Mouse (Mus musculus) c-Kit-positive CD71-positive TER-119-positive erythroid progenitor cells, embryonic 14.5 days (primary cell): ENCODE results near the gene Hoxa7.
A peak's percentile ranks its signal among the peaks of the same experiment; 100 is the strongest.

Experiments
- DNase-seq: peaks from one replicate; pipeline ENCODE4 v3.0.0-alpha.2; 2013; ENCODE audit warnings: low spot score

Gene Hoxa7

DNA sequence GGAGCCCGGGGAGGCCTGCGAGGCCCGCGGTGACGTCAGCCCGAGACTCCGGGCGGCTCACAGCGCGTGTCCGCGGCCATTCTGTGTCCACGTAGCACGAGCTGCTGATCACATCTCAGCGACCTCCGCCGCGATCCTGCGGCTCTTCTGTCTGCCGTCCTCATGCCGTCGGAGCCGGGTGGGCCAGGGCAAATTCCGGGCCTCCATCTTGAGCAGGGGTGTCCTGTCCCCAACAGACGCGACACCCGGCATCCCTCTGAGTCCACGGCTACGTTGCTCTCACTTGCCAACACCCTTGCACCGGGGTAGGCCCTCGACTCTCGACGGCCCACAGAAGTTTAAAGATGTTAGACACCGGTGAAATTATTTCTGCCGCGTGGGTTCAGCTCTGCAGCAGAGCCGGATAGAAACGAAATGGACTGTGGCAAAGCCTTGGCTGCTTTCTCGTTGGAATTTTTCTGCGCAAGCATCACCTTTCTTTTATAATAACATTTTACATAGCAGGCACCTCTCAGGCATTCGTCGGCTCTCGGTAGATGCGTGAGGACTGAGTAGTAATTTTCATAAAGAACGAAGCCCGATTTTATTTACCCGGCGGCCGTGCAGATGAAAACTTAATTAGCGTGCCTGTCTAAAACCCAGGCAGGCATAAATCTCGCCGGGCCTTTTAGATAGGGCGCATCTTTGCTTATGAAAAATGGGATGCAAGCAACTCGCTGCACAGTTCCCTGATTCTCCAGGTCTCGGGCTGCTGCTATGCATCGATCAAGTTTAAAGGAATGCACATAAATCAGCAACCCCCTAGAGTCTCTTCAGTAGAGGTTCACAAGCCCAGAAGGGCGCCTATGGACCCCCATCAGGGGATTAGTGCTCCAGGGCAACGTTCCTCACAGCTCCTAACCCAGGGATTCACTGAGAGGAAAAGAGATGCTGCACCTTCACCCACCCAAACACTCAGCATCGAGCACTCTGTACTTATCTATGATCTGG is 32.2 kb upstream of the Hoxa7 start:
- no peak for DNase-seq

DNA sequence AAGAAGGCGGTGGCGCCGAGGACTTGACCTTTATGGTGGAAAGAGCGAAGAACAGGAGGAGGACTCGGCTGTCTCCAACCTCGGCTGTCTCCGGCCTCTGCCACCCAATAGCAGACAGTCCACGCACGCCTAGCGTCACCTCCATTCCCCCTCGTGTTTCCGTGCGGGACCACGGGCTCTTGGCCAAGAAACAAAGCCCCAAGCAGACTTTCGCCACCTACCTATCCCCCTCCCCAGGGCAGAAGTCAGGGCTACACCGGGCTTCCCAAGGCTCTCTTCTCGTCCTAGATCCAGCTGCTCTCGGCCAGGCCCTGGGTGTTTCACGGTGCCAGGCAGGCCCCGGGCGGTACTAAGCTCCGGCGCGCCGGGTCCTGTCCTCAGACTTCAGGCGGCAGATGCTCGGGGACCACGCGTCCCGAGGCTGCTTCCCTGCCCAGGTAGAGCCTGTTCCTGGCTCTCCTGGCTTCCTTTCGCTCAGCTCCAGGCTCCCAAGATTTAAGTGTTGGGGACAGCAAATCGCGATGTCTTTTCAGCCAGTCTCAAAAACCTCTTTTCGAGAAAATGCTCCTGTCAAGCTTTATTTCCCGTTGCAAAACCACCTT is 31.2 kb upstream of the Hoxa7 start:
- no peak for DNase-seq

DNA sequence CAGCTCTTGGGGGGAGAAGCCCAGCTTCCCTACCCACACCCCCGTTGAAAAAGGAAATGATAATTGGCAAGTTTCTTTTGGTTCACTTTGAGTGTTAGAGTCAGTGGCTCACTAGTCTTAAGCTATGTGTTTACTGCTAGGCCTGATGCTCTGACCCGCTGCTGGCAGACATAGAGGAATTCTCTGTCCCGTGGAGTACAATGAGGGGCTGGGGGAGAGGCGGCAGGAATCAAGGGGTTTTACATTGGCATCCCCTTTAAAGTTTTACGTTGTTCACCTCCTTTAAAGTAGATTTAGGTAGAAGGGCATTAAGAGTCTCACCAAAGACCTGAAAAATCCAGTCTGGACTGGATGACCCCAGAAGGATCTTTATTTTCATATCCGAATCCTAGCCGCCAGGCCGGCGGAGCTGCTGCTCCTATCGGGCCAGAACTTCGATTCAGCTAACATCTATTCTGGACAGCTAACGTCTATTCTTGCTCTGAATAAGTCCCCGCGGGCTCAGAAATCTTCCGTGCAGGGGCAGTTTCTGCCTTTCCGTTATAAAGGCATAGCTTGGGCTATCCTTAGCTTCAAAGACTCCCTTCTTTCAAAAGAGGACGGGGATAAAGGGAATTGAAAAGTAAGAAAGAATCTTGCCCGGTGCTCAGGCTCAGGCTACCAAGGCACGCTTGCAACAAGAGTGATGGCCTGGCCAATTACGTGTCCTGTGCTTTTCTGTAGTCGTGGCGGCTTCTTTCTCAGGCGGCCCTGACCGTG is 30.5 kb upstream of the Hoxa7 start:
- DNase-seq: no peak

DNA sequence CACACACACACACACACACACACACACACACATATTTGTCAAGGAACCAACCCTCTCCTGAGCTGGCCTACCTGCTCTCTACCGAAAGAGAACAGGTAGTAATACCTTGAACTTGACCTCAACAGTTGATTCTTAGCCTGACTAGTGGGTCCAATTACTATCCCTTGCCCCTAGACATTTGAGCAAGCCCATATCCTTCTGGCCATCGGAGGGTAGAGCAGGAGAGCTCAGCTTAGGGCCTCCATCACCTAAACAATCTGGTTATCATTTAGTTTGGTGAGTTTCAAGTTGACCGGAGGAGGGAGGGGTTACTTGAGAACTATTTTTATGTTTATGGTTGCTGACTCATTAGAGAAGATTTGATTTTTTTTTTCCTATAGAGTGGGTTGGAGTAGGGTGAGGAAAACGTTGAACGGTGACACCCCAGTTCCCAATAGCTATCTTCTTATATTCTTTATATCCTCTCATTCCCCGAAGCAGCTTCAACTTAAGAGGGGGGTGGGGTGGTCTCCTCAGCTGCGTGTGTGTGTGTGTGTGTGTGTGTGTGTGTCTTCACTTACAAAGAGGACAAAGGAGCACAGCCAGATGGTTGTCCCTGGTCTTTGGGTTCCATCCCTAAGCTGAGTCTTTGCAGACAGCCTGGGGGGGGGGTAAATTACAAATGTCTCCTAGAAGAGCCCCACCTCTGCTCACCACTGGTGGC is 29.7 kb upstream of the Hoxa7 start:
- DNase-seq: no peak

DNA sequence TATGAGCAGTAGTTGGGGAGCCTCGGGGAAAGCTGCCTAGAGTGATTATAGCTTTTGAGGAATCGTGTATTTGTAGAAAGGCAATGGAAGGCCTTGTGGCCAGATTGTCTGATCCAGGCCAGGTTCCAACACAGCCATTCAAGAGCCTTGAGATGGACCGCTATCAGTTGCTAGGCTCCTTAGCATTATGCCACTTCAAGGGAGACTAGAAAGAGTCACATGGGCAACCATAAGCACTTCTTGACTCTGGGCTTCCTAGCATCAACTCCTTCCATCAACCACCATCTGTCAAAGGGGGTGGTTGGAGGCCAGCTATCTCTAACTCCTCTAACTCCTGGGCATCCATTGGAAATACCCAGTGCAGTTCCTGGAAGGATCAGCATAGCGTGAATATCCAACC is 28.2 kb upstream of the Hoxa7 start:
- DNase-seq: no peak

DNA sequence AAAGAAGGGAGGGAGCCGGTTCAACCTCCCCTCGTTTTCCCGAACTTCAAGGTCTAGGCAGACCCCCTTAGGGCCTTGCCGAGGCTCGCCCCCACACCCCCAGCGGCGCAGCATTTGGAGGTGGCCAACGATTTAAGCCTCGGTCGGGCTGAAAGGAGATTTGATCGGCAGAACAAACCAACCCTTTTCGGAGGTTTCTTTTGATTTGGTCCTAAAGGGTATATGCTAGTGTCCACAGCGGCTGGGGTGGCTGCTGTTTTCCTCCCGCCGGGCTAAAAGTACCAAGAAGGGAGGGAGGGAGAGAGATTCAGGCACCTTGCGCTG is 27.7 kb upstream of the Hoxa7 start:
- no peak for DNase-seq

DNA sequence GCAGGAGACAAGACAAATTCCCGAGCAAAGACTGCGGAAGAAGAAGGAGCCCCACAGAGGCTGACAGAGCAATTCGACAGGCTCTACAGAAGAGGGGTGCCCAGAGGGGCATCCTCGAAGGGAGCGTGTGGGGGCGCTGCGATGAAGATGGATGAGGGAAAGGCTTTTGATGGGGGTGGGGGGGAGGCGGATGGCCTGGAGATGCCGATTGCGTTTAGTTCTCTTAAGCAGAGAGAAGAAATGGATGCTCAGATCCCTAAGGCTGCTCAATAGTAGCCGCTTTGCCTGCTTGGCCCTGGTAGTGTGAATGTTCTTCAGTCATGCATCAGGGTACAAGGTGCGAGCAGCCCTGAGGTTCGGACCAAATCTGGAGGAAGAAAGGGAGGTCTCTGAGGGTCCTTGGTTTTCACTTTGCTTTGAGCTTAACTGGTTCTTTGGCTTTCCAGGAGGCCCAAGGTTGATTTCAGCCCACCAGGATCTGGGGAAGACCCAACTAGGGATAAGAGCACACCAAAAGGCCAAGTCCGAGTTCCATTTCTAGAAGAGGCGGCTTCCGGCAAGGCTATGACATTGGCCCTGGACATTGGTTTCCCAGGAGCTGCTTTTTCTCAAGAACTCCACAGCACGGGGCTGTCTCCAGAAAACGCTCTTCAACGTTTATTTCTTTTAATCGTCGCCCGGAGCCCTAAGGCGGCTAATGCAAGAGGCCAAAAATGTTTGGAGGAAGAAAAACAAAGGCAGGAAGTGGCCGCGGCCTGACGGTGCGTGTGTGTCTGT is 27.2 kb upstream of the Hoxa7 start:
- DNase-seq: no peak

DNA sequence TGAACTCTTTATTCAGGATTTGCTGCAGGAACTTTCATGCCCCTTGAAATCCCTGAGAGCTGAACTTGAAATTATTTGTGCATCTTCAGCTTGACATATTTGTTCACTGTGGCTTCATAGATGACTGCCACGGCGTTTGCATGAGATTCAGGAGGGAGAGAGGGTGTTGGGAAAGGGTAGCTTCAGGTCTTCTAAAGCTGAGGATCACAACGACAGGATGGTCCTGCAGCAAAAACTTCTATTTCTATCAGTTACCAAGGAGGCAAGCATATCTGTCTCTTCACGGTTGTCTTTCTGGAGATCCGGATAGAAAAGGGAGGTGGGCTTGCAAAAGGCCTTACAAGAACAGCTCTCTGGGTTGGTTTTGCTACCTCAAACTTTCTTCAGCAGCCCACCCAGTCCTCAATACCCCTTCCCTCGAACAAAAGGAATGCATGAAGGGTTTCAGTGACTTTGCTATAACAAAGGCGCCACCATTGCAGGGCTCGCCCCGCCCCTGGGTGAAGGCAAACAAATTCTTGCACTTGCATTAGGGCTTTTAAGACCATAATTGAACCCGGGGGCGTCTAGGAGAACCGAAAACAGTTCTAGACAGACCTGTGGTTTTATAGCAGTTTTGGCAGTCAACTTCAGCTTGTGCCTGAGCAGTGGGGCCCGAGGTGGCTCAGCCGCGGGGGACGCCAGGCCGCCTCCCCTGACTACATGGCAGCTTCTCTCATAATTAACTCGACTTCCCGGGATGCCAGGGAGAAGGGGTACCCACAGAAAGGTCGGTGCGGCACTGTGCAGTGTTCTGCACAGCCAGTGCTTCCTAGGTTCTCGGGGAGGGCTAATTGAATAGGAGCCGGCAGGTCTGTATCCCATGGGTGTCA is 26.3 kb upstream of the Hoxa7 start:
- DNase-seq: no peak

DNA sequence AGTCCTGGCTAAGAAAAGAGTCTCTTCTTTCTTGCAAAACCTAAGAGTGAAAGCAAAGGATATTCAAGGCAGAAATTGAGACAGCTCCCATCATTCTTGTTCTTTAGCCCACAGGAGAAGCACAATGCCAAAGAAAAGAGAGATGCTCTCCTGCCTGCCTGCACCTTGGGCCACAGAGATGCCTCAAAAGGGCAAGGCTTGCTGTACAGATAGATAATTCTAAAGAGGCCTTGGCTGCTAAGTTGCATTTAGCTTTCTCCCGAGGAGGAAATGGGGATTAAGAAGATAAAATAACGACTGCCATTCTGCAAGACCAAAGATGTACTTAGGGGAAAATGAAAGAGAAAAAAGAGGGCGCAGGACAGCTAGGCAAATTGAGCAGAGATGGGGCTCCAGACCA is 25.3 kb upstream of the Hoxa7 start:
- no peak for DNase-seq

DNA sequence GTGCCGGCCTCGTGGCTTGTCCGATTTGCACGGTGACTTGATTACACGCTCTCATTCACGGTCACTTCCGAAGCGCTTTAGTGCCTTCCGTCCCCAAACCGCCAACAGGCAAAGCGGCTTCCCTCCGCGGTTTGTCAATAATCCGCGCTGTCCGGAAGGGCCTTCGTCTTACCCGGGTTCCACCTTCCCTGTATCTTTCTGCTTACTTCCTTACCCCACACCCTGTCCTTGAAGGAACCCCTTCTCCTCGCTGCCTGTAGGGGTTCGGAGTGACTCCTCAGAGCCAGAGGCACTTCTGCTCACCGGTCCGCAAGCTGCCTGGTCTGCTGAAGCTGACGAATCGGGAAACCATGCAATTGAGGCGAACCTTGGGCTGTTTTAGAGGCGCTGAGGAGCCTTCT is 24.7 kb upstream of the Hoxa7 start:
- no peak for DNase-seq

DNA sequence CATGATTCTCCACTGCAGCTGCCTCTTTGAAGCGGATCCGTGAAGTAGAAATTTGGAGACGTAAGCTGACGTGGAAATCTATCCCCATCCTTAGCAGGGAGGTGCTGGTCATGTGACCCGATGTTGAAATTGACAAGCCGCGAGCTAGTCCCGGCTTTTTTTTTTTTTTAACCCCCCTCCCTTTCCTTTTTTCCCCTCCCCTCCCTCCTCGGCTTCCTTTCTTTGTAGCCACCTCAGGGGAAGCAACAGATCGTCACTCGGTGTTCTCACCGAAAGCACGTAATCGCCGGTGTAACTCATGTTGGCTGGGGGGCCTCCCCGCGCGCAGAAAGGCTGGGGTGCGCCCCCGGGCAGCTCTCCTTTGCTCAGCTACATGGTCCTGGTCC is 24.1 kb upstream of the Hoxa7 start, which contains the start of gene Hoxa11:
TSS of gene Hoxa11 (minus strand) at position 54 of the 386 bp plus-strand sequence.
- no peak for DNase-seq

DNA sequence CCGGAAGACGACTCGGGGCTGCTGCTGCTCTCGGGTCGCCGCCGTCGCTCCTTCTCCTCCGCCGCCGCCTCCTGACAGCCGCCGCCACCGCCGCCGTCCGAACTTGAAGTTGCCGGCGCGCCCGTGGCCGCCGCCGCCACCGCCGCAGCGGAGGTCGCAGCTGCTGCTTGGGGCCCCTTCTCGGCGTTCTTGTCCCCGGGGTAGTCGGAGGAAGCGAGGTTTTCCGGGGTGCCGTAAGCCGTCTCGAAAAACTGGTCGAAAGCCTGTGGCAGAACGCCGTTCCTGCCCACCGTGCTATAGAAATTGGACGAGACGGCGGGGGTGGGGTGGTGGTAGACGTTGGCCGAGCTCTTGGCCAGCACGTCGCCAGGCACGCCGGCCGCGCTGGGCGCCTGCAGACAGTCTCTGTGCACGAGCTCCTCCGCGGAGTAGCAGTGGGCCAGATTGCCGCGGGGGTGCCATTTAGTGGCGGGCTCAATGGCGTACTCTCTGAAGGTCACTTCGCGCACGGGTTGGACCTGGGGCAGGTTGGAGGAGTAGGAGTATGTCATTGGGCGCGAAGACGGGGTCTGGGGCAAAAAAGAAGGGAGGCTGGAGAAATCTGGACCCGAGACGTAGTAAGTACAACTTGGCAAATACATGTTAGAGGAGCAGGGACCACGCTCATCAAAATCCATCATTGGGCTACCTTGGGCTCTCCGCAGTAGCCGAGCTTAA is 23.5 kb upstream of the Hoxa7 start:
- no peak for DNase-seq

DNA sequence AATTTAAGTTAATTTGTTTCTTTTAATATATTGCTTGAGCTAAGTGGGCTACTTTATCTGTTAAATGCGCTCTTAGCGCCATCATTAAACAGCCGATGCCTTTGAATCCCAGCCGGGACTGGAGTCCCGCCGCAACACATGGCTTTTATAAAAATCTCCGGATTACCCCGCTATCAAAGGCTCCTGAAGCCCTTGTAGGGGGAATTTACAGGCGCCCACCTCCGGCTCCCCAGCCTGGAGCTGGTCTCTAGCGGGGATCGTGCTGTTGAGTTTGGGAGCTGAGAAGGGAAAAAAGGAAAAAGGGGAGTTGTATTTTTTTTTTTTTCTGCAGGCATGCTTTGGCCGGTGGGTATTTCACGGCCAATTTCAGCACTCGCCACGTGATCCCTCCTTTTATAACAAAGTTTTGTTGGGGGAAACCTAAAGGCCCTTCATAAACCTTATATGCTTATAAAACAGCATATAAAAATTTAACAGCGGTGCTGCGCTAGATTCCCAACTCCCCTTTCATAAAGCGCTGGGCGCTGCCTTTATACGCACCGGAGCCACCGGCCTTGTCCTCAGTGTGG is 22.9 kb upstream of the Hoxa7 start:
- DNase-seq: no peak

DNA sequence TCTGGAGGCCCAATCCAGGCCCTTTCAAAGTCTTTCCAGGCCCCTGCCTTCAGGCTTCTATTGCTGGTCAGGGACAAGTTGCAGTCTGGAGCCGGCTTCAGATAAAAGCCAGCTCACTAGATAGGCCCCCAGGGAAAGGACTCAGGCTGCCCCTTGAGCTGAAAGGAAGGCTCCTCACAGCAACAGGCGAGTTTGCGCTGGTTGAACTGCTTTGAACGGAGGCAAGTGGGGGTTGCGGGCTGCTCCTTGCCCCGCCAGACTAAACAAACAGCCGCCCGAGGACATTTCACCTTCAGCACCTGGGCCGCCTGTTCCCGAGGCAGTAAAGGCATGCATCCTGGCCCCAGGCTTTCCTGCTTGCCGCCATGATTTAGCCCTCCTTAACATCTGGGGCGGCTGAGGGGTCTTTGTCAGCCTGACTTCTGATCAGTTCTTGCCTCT is 22.0 kb upstream of the Hoxa7 start:
- no peak for DNase-seq

DNA sequence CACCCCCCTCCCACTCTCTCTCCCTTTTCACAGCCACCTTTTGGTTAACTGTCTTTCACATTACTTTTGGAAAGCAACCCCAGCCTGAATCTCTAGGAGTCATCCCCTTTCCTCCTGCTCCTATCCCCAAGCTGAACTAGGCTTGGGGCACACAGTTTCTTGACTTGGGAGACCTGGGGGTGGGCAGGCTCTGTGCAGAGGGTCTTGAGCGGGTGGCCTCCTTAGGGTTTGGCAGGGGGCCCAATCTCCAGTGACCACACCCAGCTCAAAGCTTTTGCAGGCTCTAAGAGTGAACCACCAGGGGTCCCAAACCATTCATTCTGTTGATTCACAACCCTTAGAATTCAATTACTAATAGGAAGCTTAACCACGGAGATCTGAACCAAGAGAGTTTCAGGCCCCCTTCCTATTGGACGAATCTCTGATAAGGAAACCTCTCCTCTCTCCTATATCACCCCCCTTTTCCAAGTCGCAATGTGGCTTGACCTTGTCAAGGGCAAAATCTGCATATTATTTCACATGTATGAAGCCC is 21.2 kb upstream of the Hoxa7 start:
- no peak for DNase-seq

DNA sequence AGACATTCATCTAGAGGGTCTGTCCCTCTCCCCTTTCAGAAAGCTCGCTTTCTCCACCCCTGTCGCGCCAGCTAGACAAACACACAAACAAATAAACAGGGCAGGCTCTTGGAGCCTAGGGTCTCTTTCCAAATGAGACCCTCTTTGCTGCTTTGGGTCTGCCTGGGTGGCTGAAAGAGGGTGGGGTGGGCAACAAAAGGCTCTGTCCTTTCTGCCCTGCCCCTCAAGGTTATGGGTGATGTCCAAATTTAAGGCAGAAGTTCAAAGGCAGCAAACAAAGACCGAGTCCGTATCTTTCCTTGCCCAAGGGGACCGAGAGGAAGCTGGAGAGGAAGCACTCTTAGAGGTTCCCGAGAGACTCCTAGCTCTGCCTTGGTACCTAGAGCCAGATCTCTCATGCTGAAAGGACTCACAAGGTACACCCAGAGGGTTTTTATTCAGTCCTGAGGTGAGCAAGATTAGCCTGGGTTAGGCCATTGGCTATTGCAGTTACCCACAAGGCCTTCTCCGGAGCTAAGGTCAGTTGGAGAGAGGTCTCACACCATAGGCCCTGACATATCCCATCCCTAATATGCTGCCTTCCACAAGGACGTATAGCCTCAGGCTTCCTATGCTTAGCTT is 19.5 kb upstream of the Hoxa7 start:
- DNase-seq: no peak

DNA sequence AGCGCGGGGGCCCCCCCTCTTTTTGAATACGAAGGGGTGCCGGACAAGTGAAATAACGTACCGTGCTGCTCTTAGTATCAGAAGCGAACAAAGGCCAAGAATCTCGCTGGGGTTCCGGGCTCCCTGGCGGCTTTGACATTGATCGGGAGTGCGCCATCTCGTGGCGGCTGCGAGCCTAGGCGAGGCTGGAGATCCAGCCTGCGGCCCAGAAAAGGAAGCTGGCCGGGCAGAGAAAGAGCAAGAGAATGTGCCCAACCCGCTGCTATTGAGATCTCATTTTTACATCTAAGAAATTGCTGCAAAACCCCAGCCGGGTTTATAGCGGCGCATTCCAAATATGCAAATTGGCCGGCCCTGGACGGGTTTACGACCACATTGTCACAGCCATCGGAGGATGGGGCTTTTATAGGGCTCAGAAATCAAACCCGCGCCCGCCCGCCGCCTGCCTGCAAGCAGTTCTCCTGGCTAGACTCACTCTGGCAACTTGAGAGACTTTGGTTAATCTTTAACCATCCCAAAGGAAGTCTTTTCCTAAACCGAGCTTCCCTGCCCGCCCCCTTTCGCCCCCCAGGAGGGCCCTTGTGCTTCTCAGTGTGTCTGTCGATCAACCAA is 18.8 kb upstream of the Hoxa7 start, which contains the start of gene Hoxa10:
TSS of gene Hoxa10 (minus strand) at position 466 of the 612 bp plus-strand sequence.
- peak; percentile 25 for DNase-seq
